15 mouse cellular contexts compared by ENCODE assay signal in the genomic region with DNA sequence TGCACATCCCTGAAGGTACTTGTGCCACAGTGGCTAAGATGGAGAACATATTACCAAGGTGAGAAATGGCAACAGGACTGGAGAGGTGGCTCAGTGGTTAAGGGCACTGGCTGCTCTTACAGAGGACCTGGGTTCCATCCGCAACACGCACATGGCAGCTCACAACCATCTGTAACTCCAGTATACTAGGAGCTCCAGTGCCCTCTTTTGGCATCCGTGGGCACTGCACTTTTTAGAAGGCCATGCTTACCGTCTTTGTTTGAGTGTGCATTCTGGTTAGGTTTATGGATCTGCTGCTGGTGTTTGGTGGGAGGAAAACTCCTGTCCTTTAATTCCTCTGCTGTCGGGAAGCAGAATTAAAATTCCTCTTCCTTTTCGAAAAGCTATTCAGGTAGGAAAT.
"Had no signal": no experiment of that assay in that cellular context is flagged by ENCODE, and none has a peak within 500 bp of the region (broad histone marks: within the 10 kb centered on the region; RNA-seq: fewer than 3 reads in every experiment).

No protein-coding gene starts in this region.

- H3K4me1 ChIP-seq: liver, embryonic 13.5 days; midbrain, embryonic 15.5 days; neural tube, embryonic 13.5 days had no signal

- H3K9me3 ChIP-seq: midbrain, embryonic 12.5 days; midbrain, embryonic 15.5 days had no signal

- DNase-seq: kidney, adult 2 months; kidney, postnatal 25 days; liver, embryonic 13.5 days; lung, adult 2 months; lung, postnatal 14 days; lung, postnatal 4 days; right cerebral cortex, postnatal 14 days; right cerebral cortex, postnatal 4 days; thymus, postnatal 25 days had no signal

- H3K36me3 ChIP-seq: liver, embryonic 13.5 days; midbrain, embryonic 12.5 days; midbrain, embryonic 15.5 days; neural tube, embryonic 13.5 days had no signal

- ATAC-seq: midbrain, embryonic 15.5 days had no signal

- H3K9ac ChIP-seq: liver, embryonic 13.5 days; midbrain, embryonic 12.5 days; midbrain, embryonic 15.5 days; neural tube, embryonic 13.5 days had no signal

- H3K27ac ChIP-seq: kidney, postnatal 0 days; liver, embryonic 13.5 days; midbrain, embryonic 12.5 days; midbrain, embryonic 15.5 days; neural tube, embryonic 13.5 days; stomach, postnatal 0 days had no signal

- H3K27me3 ChIP-seq: liver, embryonic 13.5 days; midbrain, embryonic 12.5 days; midbrain, embryonic 15.5 days; neural tube, embryonic 13.5 days had no signal

- H3K4me3 ChIP-seq: liver, embryonic 13.5 days; midbrain, embryonic 12.5 days; midbrain, embryonic 15.5 days; myocyte; neural tube, embryonic 13.5 days had no signal
